Mouse (Mus musculus): ENCODE measurements around the gene Fignl2. TPM values are rescaled to one million over a fixed set of nuclear protein-coding genes. Genes with fewer than 3 reads are reported as not detected.

Gene Fignl2
- total RNA-seq, 2 experiments from 2014 or later = 0.70 to 1.0 TPM

DNA sequence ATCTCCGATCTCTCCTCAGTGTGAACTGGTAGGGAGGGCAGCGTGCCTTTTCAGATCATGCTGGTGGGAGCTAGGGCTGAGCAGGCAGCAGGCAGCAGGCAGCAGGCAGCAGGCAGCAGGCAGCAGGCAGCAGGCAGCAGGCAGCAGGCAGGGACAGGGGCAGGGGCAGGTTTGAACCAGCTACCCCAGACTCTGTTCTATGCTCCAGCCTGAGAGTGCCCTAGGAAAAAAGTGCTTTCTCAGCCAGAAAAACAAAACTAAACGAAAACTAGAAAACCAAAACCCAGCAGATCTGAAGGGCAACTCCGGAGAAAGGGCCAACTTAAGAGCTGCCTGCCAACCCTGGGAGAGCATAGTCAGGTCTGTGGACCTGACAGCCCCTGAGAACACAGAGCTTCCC lies 9.7 kb downstream of the Fignl2 start:
- intact Hi-C loops (cut with DNase I) = no loop called here
- DNase-seq = no peak

DNA sequence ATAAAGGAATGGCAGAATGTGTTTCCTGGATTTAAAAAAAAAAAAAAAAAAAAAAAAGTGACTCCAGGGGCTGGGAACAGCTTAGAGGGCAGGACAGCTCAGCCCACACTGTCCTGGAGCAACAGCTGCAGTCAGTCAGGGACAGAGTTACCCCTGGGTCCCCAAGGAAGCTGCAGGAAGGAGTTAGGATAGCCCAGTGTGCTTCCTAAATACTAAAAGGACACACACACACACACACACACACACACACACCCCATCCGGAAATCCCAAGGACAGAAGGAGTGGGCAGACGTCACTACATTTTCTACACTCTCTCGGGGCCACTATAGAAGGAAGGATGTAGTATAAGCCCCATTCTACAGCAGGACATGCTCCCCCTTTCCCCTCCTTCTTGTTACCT lies 10.3 kb downstream of the Fignl2 start:
- intact Hi-C loops (cut with DNase I) = no loop called here
- DNase-seq = no peak

DNA sequence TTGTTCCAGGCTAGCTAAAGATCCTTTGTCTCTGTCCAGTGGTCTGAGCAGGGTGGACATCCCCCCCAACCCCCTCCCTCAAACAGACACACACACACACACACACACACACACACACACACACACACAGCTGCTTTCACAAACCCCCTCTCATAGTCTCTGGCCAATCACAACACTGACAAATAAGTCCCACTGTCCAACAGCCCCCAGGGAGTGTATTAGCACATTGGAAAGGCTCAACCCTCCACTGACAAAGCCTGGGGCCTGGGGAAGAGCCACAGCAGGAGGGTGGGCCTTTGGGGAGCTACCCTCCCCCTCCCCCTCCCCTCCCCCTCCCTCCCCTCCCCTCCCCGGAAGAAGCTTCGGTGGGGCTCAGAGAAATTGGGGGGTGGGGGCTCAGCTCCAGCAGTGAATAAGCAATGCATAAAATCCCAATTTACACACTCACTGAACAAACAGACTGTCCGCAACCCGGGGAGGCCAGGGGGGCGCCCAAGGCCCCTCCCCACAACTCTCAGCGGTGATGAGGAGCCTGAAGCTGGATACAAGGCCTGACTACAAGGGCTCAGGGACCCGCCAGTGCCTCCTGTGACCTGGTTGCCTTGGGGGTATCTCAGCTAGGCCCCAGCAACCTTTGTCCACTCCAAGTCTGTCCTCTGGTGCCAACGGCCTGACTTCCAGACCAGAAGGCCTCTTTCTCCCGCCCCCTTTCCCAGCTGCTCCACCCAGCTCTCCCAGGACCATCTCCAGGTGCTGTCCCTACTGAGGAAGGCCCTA lies 11.3 kb downstream of the Fignl2 start:
- intact Hi-C loops (cut with DNase I) = no loop called here
- no peak for DNase-seq

DNA sequence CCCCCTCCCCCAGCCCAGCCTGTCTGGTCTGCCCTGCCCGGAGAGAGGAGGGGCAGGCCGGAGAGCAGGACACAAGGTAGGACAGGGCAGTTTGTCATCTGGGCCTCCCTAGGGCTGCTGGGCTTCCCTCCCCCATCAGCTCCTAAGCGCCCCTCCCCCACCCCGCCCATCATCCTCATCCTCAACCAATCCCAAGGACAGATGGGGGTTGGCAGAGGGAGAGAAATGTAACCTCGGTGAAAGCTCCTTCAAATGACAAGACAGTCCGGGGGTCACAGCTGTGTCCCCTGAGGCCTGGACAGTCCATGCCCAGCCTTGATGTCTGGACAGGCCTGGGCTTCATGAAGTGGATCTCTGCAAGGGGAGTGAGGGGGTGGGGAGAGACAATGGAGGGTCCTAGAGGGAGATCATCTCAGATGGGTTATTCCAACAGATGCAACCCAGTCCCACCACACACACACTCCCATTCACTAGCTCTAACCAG lies 12.0 kb downstream of the Fignl2 start:
- no peak for DNase-seq
- intact Hi-C loops (cut with DNase I) = no loop called here

DNA sequence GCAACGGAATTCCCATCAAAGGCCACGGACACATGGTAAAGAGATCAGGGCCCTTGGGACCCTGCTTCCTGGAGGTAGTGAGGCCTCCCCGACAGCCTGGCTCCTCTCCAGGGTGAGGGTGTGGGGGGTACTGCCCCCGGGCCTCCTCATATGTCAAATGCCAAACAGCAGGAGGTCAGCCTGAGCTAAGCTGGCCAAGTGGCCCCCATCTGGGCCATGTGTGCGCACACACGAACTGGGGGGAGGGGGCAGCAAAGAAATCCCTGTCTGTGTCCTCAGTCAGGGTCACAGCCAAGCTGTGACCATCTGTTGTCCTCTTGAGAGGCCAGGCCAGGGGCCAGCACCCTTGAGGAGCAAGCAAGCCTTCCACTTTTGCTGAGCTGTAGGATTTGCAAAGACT lies 13.3 kb downstream of the Fignl2 start:
- no peak for DNase-seq
- intact Hi-C loops (cut with DNase I) = no loop called here

DNA sequence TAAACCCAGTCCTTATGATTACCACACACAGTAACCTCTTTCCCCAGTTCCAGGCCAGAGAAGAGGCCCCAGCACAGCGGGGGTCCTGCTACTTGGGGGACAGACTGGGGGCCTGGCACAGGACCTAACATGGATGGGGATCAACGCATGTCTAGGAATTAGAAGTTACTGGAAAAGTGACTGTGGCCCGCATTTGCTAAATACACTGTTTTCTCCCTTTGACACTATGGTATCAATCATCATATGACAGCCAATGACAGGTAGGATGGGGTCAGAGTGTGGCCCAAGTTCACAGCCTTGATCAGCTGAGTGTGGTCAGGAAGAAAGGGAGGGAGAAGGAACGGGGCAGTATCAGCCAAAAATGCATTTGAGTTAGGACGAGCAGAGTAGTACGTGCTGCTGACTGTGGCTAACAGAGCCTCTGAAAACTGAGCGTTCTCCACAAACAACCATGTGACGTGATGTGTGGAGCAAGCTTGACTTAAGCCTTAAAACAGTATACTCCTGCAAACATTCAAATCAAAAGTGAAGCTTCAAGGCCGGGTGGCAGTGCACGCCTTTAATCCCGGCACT lies 18.0 kb downstream of the Fignl2 start:
- DNase-seq = no peak
- intact Hi-C loops (cut with DNase I) = no loop called here

DNA sequence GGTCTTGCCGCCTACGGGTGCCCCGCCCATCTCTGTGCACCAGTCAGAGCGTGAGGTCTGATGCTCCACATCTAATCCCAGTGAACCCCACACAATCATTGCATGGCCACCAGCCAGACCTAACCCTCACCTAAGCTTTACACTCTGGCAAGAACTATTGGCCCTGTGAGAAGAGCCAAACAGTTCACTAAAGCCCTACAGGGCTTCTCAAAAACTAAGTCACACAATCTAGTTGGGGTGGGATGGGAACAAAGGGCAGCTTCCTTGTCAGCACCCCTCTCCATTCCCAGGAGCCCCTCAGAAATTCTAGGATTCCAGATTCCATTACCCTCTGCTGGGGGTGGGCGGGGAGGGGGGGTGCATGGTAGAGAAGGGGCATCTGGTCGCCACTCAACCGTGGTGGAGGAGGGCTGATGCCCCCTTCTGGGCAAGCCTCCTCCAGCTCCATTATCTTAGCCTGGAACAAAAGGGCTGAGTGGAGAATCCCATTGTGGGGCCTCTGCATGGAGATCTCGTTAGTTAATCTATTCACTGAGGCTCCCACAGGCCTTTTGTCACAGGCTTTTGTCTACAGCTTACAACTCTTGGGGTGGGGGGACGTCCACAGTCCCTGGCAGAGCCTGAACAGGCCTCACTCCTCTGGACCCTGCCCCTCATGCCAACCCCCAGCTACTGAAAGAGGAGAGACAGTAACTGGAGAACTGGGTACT lies 18.6 kb downstream of the Fignl2 start:
- intact Hi-C loops (cut with DNase I) = no loop called here
- no peak for DNase-seq

DNA sequence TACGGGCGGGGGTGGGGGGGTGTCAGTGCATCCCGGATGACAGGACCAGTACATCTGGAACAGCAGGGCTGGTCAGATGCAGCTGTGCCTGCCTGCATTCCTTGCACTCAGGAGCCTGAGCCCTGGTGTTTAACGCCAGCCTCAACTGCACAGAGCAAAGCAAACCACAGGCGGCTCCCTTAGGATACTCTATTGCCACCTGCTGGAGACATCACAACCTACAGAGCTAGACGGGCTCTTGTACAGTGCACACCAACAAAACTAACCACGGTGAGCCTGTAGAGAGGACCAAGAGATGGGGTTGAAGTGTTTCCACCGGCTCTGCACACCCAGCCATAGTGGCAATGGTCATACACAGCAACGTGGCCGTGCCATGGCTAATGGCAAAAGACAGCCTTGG lies 22.1 kb downstream of the Fignl2 start:
- no peak for DNase-seq
- intact Hi-C loops (cut with DNase I) = no loop called here

DNA sequence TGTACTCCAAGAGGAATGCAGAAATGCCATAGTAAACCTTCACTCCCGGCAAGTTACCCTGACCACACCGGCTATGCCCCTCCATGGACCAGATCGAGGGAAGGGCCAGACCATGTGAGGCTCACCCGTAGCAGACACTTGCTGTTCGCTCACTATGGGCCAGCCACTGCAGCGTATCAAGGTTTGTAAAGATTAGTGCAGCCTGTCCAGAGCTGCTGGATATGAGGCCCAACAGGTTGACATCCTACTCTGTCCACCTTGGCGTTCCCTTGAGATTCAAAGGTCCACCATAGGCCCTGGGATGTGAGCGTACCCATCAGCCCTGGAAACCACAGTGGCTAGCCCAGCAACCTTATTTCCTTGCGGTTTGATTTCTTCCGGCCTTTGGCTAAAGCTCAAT lies 23.8 kb downstream of the Fignl2 start:
- DNase-seq = no peak
- intact Hi-C loops (cut with DNase I) = no loop called here

DNA sequence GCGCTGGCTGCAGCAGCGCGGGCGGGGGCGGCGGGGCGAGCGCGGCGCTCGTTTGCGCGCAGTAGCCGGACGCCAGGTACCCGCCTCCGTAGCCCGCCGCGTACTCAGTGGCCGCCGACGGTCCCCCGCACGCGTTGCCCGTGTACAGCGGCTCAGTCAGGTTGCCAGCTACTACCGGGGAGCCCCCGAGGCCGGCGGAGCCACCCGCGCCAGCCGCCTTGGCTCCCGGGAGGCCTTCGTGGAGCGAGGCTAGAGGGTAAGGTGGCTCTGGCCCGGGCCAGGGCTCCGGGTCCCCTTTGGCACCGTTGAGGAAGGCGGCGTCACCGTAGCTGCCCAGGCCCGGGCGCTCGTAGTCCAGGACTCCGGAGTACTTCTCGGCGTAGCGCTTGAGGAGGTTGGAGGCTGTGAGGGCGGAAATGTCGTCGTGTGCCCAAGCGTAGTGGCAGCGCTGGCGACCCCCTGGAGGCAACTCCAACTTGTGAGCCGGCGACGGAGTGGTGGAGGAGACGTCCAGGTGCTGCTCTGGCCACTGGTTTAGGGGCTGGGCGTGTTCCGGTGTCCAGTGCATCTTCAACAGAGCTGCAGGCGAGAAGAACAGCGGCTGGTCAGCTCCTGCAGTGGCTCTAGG lies 24.4 kb downstream of the Fignl2 start:
- no peak for DNase-seq
- intact Hi-C loops (cut with DNase I) = no loop called here

DNA sequence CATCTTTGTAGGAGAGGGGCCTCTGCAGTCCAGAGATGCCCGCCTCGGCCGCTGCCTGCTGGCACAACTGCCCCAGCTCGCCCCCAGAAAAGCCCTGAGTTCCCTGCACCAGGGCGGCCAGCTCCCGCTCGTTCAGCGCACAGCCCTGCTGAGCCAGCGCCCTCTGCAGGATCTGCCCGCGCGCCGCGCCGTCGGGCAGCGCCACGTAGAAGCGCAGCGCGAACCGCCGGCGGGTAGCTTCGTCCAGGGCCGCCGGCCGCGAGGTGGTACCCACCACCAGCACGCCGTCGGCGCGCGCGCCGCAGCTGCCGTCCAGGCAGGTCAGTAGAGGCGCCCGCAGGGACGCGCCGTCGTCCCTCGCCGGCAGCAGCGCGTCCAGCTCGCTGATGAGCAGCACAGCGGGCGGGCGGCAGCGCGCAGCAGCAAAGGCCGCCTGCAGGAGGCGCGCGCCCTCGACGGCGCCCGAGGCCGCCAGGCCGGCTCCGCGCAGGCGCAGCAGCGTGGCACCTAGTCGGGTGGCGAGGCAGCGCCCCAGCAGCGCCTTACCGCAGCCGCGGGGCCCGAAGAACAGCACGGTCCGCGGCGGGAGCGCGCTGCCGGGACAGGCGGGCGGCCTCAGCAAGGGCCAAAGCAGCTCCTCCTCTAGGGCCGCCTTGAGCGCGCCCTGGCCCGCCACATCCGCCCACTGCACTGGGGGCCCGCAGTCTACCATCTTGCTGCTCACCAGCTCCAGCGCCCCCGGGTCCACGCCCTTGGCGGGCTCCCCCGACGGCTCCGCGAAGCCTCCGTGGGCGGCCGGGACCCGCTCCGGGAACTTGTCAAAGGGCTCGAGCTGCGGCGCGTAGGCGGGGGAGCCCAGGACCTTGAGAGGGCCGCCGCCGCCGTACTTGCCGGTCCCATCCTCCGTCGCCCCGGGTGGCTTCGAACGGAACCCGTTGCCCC lies 25.5 kb downstream of the Fignl2 start:
- intact Hi-C loops (cut with DNase I) = no loop called here
- no peak for DNase-seq

DNA sequence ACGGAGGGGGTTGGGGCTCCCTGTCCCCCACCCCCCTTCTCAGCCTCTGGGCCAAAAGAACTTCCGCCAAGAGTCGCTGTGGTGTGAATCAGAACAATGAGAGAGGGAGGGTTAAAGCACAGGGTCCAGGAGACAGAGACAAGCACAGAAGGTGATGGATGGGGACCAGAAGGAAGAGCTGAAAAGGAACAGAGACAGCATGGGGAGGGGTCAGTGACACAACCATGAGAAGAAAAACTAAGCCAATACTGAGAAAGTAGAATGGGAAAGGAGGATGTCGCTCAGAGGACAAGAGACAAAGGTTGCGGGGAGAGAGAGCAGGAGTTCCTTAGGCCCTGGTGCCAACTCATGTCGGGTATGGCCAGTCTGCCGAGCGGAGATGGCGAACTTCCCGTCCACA lies 26.5 kb downstream of the Fignl2 start:
- no peak for DNase-seq
- intact Hi-C loops (cut with DNase I) = no loop called here

DNA sequence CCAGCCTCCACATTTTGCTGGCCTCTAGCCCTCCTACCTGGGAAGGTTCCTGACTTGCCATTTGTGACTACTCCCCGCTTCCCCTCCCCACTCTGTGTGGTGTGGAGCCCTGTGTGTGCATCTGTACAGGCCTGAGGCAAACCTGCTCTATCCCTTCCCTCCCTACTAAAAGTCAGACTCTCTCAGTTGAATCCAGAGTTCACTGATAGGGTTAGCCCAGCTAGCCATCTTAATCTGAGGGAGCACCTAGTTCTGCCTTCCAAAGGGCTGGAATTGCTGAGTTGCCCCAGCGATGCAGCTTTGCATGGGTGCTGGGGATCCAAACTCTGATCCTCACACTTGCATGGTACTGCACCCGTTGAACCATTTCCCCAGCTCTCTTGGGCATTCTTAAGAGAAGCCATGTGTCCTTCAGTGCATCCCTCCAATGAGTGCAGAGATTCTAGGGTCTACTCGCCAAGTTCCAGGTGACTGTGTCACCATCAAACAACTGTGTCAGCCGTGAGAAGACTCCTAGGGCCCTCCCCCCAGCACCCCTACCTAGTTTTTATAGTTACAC lies 29.9 kb downstream of the Fignl2 start:
- intact Hi-C loops (cut with DNase I) = no loop called here
- DNase-seq = no peak

DNA sequence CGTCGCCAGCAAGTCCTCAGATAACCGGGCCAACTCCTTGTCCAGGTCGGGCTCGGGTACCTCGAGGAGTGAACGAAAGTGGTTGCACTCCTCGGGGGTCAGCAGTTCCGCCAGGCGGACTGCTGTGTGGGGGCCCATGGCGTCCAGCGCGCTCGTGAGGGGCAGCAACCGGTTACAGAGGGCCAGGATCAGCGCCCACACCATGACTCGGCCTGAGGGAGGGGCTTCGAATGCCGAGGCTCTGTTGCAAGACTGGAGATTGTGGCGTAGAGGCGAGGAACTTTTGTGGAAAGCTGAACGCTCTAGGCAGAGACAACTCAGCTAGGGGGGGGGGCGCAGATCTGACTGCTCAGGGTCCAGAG lies 31.2 kb downstream of the Fignl2 start, which contains the start of gene Gm47841:
TSS of gene Gm47841 (minus strand) at position 204 of the 362 bp plus-strand sequence.
- DNase-seq = no peak
- intact Hi-C loops (cut with DNase I) = no loop called here

DNA sequence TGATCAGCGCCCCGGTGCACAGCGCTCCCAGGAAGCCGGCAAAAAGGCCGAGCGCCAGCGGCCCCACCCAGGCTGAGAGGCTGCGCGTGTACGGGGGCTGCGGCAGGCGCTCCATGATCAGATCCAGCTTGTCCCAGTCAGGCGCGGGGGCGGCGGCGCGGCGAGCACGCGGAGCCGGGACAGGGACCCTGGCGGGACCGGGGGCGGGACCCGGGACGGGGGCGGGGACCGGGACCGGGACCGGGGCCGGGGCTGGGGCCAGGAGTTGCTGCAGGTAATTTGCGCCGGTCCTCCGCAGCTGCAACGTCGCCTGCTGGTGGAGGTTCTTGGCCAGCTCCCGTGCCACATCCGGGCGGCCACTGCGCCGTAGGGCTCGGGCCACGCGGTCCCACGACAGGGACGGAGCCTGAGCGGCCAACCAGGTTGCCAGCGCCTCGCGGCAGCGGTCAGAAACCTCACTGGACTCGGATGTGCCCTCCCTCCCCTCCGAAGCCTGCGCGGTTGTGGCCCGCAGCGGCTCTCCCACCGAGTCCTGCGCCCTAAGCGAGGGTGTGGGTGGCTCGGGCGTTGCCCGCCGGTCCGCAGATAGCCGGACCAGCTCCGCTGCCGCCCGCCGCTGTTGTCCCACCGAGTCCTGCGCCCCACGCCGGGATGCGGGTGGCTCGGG lies 31.7 kb downstream of the Fignl2 start:
- intact Hi-C loops (cut with DNase I) = no loop called here
- no peak for DNase-seq

DNA sequence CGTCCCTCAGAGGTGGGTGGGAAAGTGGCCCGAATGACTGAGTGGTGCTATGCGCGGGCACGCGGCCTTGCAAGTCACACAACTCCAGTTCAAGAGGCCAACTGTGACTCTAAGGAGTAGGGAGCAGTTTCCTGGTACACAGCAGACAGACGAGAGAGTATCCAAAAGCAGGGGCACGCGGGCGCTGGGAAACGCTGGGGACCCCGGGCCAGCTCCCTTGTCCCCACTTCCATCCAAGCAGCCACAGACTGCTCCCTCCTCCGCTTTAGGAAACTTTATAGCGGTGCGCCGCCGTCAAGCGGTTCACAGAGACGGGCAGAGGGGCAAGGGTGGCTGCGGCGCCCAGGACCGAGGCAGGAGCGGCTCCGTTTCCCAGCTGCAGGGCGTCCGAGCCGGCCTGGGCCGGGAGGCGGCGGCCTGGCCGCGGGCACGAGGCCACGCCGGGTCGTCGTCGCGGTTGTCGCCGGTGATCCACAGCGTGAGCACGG lies 32.3 kb downstream of the Fignl2 start:
- intact Hi-C loops (cut with DNase I) = no loop called here
- DNase-seq = no peak

DNA sequence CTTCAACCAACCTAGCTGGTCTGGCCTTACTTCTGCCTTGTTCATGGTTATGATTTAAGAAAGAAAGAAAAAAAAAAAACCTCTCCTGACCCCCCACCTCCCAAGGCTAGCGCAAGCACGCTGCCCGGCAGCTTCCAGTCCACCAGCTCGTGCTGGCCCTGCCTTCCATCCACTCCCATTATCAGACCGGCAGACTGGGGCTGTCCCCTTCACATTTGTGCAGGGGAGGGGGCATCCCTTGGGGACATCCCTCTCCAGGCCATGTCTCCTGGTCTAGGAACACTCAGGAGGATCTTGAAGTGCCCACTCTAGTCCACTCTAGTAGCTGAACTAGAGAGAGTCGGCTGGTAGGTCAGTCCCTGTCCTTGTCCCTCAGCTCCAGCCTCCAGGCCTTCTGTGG lies 33.8 kb downstream of the Fignl2 start:
- DNase-seq = no peak
- intact Hi-C loops (cut with DNase I) = no loop called here

DNA sequence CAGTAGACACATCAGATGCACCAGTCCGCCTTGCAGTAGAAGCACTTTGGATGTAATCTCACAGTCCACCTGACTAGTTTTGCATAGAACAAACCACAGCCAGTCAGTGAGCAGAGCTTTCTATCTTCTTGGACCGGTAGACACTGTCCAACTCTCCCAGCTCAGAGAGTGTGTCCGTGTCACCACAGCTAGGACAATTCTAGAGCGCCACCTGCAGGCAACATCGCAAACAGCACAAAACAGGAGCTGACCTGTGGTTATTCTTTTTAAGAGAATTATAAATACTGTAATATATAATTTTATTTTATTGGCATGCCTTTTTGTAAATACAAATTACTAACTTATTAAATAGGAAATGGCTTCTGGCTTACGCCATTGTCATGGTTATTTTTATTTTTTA lies 35.8 kb downstream of the Fignl2 start:
- intact Hi-C loops (cut with DNase I) = no loop called here
- DNase-seq = peak; percentile 74

DNA sequence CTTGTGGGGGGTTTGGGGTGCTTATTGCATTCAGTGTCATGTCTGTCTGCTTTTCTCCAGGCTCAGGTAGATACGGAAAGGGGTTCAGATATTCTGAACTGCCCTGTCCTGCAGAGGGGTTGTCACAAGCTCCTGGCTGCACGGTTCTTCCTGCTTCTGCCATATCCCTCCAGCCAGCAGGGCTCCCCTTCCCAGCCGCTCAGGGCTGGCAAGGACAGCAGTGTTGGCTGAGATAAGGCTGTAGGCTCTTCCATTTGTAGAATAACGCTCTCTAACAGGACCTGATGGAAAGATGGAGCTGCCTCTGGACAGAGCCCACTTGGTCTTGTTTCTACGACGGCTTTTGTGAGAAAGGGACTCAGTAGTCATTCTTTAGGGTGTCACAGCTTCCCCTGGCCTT lies 36.4 kb downstream of the Fignl2 start:
- no peak for DNase-seq
- intact Hi-C loops (cut with DNase I) = no loop called here

Measured in left cerebral cortex, postnatal 4 days (tissue).